Mouse (Mus musculus): ENCODE results near the gene Tnfsf9. TPM values are rescaled to one million over a fixed set of nuclear protein-coding genes. Genes with fewer than 3 reads are reported as not detected.

The Tnfsf9 gene
- polyA plus RNA-seq, 1 experiment = 3.3 TPM

DNA sequence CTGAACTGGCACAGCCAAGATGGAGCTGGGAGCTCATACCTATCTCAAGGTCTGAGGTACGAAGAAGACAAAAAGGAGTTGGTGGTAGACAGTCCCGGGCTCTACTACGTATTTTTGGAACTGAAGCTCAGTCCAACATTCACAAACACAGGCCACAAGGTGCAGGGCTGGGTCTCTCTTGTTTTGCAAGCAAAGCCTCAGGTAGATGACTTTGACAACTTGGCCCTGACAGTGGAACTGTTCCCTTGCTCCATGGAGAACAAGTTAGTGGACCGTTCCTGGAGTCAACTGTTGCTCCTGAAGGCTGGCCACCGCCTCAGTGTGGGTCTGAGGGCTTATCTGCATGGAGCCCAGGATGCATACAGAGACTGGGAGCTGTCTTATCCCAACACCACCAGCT lies 1.9 kb downstream of the Tnfsf9 start:
- H3K9me3 ChIP-seq = no peaks in the 10 kb centered on the region
- H3K4me1 ChIP-seq = peaks cover 68% of the 10 kb centered on the region
- peaks cover 37% of the 10 kb centered on the region for H3K36me3 ChIP-seq (replicated peaks; ENCODE audit: low read length)
- TF ChIP-seq GATA1 (IDR thresholded peaks at IDR 0.05; ENCODE audit: borderline replicate concordance, low read length) (no peak), FLI1 (IDR thresholded peaks at IDR 0.05; ENCODE audit: low read length) (no peak)
- H3K27me3 ChIP-seq (replicated peaks) = no peaks in the 10 kb centered on the region
- H3K4me3 ChIP-seq (replicated peaks) = peak overlapping the region; percentile 100

- peaks cover 27% of the 10 kb centered on the region for H3K36me3 ChIP-seq (replicated peaks; ENCODE audit: low read length)
- H3K27me3 ChIP-seq (replicated peaks) = peaks cover 3% of the 10 kb centered on the region
- peaks cover 57% of the 10 kb centered on the region for H3K4me1 ChIP-seq
- no peaks in the 10 kb centered on the region for H3K9me3 ChIP-seq
- peak overlapping the region; percentile 14 for H3K4me3 ChIP-seq (replicated peaks)
- TF ChIP-seq GATA1 (IDR thresholded peaks at IDR 0.05; ENCODE audit: borderline replicate concordance, low read length) (no peak), FLI1 (IDR thresholded peaks at IDR 0.05; ENCODE audit: low read length) (no peak)
These were observed 3.0 kb downstream of the Tnfsf9 start for GRCm38 (mm10) chr17:57108040-57108665.

- no peak overlapping the region for H3K4me3 ChIP-seq (replicated peaks)
- TF ChIP-seq GATA1 (IDR thresholded peaks at IDR 0.05; ENCODE audit: borderline replicate concordance, low read length) = no peak
- no peak for TF ChIP-seq FLI1 (IDR thresholded peaks at IDR 0.05; ENCODE audit: low read length)
- peaks cover 4% of the 10 kb centered on the region for H3K27me3 ChIP-seq (replicated peaks)
- H3K9me3 ChIP-seq = no peaks in the 10 kb centered on the region
- peaks cover 51% of the 10 kb centered on the region for H3K4me1 ChIP-seq
- peaks cover 25% of the 10 kb centered on the region for H3K36me3 ChIP-seq (replicated peaks; ENCODE audit: low read length)
These were observed 3.6 kb downstream of the Tnfsf9 start for GRCm38 (mm10) chr17:57108666-57109171.

- peaks cover 41% of the 10 kb centered on the region for H3K4me1 ChIP-seq
- no peak overlapping the region for H3K4me3 ChIP-seq (replicated peaks)
- H3K36me3 ChIP-seq (replicated peaks; ENCODE audit: low read length) = peaks cover 25% of the 10 kb centered on the region
- H3K9me3 ChIP-seq = no peaks in the 10 kb centered on the region
- H3K27me3 ChIP-seq (replicated peaks) = peaks cover 11% of the 10 kb centered on the region
- TF ChIP-seq FLI1 (IDR thresholded peaks at IDR 0.05; ENCODE audit: low read length) (no peak), GATA1 (IDR thresholded peaks at IDR 0.05; ENCODE audit: borderline replicate concordance, low read length) (no peak)
These were observed 4.9 kb downstream of the Tnfsf9 start for GRCm38 (mm10) chr17:57110005-57110404.

- H3K4me1 ChIP-seq = peaks cover 20% of the 10 kb centered on the region
- peaks cover 23% of the 10 kb centered on the region for H3K27me3 ChIP-seq (replicated peaks)
- H3K4me3 ChIP-seq (replicated peaks) = no peak overlapping the region
- no peak for TF ChIP-seq GATA1 (IDR thresholded peaks at IDR 0.05; ENCODE audit: borderline replicate concordance, low read length)
- no peak for TF ChIP-seq FLI1 (IDR thresholded peaks at IDR 0.05; ENCODE audit: low read length)
- H3K36me3 ChIP-seq (replicated peaks; ENCODE audit: low read length) = peaks cover 10% of the 10 kb centered on the region
- no peaks in the 10 kb centered on the region for H3K9me3 ChIP-seq
These were observed 7.8 kb downstream of the Tnfsf9 start for GRCm38 (mm10) chr17:57112768-57113474.

- no peaks in the 10 kb centered on the region for H3K9me3 ChIP-seq
- no peak overlapping the region for H3K4me3 ChIP-seq (replicated peaks)
- H3K4me1 ChIP-seq = peaks cover 24% of the 10 kb centered on the region
- peaks cover 23% of the 10 kb centered on the region for H3K27me3 ChIP-seq (replicated peaks)
- TF ChIP-seq FLI1 (IDR thresholded peaks at IDR 0.05; ENCODE audit: low read length) (no peak), GATA1 (IDR thresholded peaks at IDR 0.05; ENCODE audit: borderline replicate concordance, low read length) (no peak)
- H3K36me3 ChIP-seq (replicated peaks; ENCODE audit: low read length) = no peaks in the 10 kb centered on the region
These were observed 11.7 kb downstream of the Tnfsf9 start for GRCm38 (mm10) chr17:57116801-57117200.

- Histone ChIP-seq H3K4me3 (replicated peaks) (peak overlapping the region; percentile 46), H3K4me1 (peaks cover 29% of the 10 kb centered on the region)
- no peak for TF ChIP-seq FLI1 (IDR thresholded peaks at IDR 0.05; ENCODE audit: low read length)
- no peak for TF ChIP-seq GATA1 (IDR thresholded peaks at IDR 0.05; ENCODE audit: borderline replicate concordance, low read length)
These were observed 13.6 kb downstream of the Tnfsf9 start for GRCm38 (mm10) chr17:57118524-57119349.

DNA sequence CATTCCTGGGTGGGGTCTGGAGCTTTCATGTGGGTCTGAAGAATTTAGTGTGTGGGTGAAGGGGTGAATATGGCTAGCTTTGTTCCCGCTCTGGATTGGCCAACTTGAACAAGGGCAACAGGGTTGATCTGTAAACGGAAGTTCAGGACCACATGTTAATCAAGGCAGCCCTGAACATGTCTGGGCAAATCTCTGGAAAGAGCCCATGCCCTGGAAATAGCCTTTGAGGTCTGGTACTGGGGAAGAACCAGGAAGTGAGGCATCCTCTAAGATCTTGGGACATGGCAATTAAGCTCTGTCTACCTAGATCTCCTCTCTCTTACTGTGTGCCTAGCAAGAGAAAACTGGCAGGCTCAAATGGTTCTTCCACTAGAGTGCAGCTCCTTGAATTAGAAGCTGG lies 16.7 kb downstream of the Tnfsf9 start:
- TF ChIP-seq FLI1 (IDR thresholded peaks at IDR 0.05; ENCODE audit: low read length) = no peak
- Histone ChIP-seq H3K4me1 (peaks cover 49% of the 10 kb centered on the region), H3K4me3 (replicated peaks) (no peak overlapping the region), H3K27me3 (replicated peaks) (peaks cover 17% of the 10 kb centered on the region), H3K36me3 (replicated peaks; ENCODE audit: low read length) (peaks cover 2% of the 10 kb centered on the region), H3K9me3 (no peaks in the 10 kb centered on the region)

More at GRCm38 (mm10) chr17:57118524-57119349, 13.6 kb downstream of the Tnfsf9 start:
- H3K36me3 ChIP-seq (replicated peaks; ENCODE audit: low read length) = peaks cover 2% of the 10 kb centered on the region
- H3K27me3 ChIP-seq (replicated peaks) = peaks cover 19% of the 10 kb centered on the region
- no peaks in the 10 kb centered on the region for H3K9me3 ChIP-seq

GRCm38 (mm10) chr17:57123192-57124118 lies 18.3 kb downstream of the Tnfsf9 start:
- Histone ChIP-seq H3K9me3 (no peaks in the 10 kb centered on the region), H3K4me1 (peaks cover 54% of the 10 kb centered on the region), H3K4me3 (replicated peaks) (no peak overlapping the region), H3K36me3 (replicated peaks; ENCODE audit: low read length) (peaks cover 2% of the 10 kb centered on the region), H3K27me3 (replicated peaks) (peaks cover 13% of the 10 kb centered on the region)
- TF ChIP-seq FLI1 (IDR thresholded peaks at IDR 0.05; ENCODE audit: low read length) = no peak
- TF ChIP-seq GATA1 (IDR thresholded peaks at IDR 0.05; ENCODE audit: borderline replicate concordance, low read length) = no peak

All from megakaryocyte, embryonic 14.5 days (primary cell).